Mouse (Mus musculus): ENCODE measurements at regions not wholly inside any gene's neighbourhood (a gene's known extent, or its start where the extent isn't known, plus 50 kb on each side); places are given as distances from the start of the nearest gene placed in this dataset.

DNA sequence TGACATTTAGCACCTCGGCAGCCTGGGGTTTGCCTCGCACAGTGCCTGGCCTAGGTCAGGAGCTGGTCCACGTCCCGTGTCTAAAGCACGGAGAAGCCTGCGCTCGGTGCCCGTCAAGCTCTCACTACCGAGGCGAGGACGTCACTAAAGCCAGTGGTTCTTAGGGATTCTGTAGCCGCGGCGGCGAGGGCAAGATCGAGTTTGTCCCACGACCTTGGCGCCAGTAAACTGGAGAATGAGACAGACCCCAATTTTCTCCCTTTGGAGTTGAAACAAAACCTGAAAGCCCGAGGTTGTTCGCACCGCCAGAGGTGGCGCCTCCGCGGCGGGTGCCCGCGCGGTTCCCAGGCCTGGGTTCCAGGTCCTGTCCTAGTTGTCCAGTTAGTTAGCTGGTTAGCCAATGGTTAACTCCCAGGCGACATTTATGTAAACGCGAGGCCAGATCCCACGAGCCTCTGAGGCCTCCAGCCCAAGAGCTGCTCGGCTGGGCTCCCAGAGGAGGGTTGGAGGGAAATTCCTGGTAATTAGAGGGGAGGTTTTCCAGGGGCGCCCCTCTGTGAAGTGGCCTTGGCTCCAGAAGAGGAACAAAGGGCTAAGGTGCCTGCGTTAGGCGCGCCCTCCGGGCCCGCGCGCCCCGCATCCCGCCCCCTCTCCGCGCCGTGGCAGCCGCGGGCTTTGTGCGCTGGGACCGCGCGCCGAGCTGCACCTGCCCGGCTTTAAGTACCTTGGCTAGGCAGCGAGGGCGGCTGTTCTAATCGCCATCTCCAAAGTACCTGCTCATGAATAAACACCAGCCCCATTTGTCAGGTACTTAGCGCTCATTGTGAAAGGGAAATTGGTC is 74.0 kb downstream of the Rhcg start:
- no peak for DNase-seq (ENCODE audit: low read depth, low spot score)

GRCm38 (mm10) chr7:79542379-79543015 is 75.0 kb downstream of the Rhcg start:
- DNase-seq (ENCODE audit: low read depth, low spot score) = no peak

- no peak for DNase-seq (ENCODE audit: low read depth, low spot score)
Measured at GRCm38 (mm10) chr7:79540246-79540645, 74.1 kb upstream of the Polg start.

DNA sequence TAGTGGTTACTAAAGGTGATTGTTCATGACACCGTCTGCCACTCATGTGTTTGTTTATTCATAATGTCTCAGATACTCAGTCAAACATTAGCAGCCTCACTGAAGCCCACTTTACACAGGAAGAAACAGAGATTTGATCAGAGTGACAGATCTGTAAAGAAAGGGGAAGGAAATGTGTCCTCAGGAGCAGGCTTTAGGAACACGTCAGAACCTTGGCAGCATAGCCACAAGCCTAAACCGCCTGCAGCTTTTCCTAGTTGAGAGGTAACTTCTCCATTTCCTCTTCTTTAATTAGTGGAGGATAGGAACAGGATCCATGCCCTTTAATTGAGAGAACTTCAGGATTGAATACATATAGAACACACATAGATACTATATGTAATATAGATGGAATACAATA is 73.3 kb upstream of the Polg start:
- no peak for DNase-seq (ENCODE audit: low read depth, low spot score)

- peak; percentile 72 for DNase-seq (ENCODE audit: low read depth, low spot score)
Measured at GRCm38 (mm10) chr7:79536157-79536641, 70.0 kb upstream of the Polg start.

DNA sequence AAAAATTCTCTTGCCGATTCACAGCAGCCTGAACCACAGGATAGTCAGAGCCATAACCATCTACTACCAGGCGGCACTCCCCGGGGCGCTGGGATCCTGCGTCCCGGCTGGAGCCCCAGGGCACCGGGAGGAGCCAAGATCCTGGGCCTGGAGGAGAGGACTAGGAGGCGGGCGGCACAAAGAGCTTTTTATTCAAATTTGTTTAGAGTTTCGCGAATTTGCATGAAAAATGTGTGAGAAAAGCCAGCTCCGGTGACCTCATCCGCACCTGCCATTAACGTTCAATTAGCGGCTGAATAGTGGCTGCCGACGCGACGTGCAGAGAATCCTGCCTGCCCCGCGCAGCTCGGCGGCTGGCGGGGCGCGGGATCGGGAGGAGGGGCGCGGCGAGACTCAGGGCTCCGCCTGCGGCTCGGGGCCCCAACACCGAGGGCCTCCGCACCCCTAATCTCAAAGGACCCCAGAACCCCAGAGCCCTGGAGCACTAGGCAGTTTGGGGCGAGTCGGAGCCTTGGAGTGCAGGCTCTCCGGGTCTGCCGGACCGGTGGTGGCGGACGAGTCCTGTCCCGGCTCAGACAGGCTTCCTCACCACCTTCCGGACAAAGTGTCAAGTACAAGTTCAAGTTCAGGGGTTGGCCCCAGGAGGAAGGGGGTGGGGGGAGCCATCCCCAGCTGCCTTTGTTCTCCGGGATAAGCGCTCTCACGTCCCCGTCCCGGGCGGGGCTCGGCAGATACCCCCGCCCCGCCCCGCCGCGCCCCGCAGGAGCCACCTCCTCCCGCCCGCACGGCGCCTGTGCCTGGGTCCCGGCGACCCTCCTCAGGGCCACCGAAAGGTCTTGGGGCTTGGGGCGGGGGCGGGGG is 69.3 kb upstream of the Polg start:
- peak; percentile 76 for DNase-seq (ENCODE audit: low read depth, low spot score)

DNA sequence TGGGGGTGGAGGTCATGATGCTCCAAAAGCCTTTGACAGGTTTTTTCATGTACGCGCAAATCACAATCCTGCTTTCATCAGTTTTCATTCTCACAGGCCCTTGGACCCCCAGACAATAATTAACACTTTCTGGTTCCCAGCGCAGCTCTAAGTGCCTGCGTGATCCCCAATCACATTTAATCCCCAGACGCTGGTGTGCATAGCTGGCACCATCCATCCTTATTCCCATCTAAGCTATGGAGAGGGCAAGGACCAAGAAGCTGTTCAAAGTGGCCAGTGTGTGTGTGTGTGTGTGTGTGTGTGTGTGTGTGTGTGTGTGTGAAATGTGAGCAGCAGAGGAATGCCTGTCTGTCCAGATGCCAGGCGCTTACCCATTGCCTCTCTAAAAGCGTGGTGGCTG is 68.7 kb upstream of the Polg start:
- no peak for DNase-seq (ENCODE audit: low read depth, low spot score)

- DNase-seq (ENCODE audit: low read depth, low spot score) = no peak
Measured at GRCm38 (mm10) chr7:79534381-79534780, 68.2 kb upstream of the Polg start.

- no peak for DNase-seq (ENCODE audit: low read depth, low spot score)
Measured at GRCm38 (mm10) chr7:79532626-79533140, 66.5 kb upstream of the Polg start.

- DNase-seq (ENCODE audit: low read depth, low spot score) = peak; percentile 81
Measured at GRCm38 (mm10) chr7:79531551-79532356, 65.6 kb upstream of the Polg start.

DNA sequence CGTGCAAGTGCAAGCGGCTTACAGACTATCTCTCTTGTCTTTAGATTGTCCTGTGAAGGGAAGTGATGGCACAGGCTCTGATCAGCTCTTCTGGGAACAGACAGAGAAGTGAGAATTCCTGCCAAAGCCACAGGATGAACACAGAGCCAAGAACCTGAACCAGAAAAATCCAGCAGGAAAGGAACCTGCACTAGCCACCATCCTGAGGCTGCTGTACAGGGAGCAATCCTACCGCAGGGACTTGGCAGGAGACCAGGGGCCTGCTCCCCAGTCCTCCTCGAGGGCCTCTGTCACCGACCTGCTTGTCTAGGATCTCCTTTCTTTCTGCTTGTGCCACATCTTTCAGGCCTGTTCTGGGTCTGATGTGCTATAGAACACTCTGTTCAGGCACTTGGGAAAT is 65.0 kb upstream of the Polg start:
- no peak for DNase-seq (ENCODE audit: low read depth, low spot score)

DNA sequence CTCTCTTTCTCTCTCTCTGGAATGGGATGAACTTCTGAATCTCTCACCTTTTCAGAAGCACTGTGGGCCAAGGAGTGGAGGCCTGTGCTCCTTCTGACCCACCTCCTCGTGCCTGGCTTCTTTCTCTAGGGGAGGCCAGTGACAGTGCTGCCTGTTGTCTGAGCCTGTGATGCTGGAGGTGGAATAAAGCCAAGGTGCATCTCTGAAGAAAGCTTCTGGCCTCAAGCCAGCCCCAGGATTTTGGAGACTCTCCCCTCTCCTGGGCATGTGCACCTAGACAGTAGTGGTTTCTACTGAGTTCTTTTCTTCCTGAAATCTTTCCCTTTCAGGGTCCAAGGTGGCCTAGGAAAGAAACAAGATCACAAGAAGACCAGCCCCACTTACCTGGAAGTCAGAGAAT is 63.3 kb upstream of the Polg start:
- no peak for DNase-seq (ENCODE audit: low read depth, low spot score)

- DNase-seq (ENCODE audit: low read depth, low spot score) = no peak
Measured at GRCm38 (mm10) chr7:79527984-79528383, 61.8 kb upstream of the Polg start.

GRCm38 (mm10) chr7:79525690-79526630 is 59.8 kb upstream of the Polg start:
- peak; percentile 88 for DNase-seq (ENCODE audit: low read depth, low spot score)

GRCm38 (mm10) chr7:79524921-79525320 is 58.8 kb upstream of the Polg start:
- DNase-seq (ENCODE audit: low read depth, low spot score) = no peak

DNA sequence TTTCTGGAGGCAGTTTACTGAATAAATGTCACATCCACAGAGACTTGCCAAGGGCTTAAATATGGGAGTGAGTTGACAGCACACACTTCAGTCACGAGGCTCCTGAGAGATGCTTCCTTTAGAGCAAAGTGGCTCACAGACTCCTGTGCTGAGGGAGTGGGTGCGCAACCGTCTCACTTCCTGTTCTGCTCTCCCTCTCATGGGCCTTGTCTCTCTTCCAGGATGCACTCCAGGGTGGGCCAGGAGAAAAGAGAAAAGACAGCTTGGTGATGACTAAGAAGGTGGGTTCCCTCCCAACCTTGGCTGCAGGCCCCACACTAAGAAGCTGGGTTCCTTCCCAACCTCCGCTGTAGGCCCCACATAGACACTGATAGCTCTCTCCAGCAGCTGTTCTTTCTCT is 57.5 kb upstream of the Polg start:
- DNase-seq (ENCODE audit: low read depth, low spot score) = no peak

GRCm38 (mm10) chr7:79522046-79522445 is 55.9 kb upstream of the Polg start:
- DNase-seq (ENCODE audit: low read depth, low spot score) = no peak

DNA sequence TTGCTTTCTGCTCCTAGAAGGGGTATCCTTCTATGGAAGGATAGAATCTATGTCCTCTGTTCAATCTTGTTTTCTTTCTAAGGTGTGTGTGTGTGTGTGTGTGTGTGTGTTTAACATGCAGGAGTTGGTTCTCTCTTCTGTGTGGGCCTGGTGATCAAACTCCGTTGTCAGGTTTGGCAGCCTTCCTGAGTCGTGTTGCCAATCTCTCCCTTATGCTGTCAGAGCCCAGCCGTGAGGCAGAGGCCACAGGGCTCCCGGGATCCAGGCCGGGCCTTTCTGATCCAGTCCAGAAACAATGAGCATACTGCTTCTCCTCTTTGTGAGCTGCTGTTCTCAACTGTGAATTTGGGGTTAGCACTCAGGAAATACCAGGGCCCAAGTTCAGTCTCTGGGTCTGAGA is 55.1 kb upstream of the Polg start:
- no peak for DNase-seq (ENCODE audit: low read depth, low spot score)

- no peak for DNase-seq (ENCODE audit: low read depth, low spot score)
Measured at GRCm38 (mm10) chr7:79520222-79520710, 54.1 kb upstream of the Polg start.

GRCm38 (mm10) chr7:79518928-79519327 is 52.8 kb upstream of the Polg start:
- DNase-seq (ENCODE audit: low read depth, low spot score) = peak; percentile 66

Data from mesoderm, embryonic 11.5 days (tissue).